Mouse (Mus musculus): Measurements from ENCODE around the gene Gadd45b. TPM values are rescaled to one million over a fixed set of nuclear protein-coding genes. Genes with fewer than 3 reads are reported as not detected.
A peak's percentile ranks its signal among the peaks of the same experiment; 100 is the strongest.

The Gadd45b gene
- polyA plus RNA-seq, 1 experiment from 2014 or later: 6.3 TPM

DNA sequence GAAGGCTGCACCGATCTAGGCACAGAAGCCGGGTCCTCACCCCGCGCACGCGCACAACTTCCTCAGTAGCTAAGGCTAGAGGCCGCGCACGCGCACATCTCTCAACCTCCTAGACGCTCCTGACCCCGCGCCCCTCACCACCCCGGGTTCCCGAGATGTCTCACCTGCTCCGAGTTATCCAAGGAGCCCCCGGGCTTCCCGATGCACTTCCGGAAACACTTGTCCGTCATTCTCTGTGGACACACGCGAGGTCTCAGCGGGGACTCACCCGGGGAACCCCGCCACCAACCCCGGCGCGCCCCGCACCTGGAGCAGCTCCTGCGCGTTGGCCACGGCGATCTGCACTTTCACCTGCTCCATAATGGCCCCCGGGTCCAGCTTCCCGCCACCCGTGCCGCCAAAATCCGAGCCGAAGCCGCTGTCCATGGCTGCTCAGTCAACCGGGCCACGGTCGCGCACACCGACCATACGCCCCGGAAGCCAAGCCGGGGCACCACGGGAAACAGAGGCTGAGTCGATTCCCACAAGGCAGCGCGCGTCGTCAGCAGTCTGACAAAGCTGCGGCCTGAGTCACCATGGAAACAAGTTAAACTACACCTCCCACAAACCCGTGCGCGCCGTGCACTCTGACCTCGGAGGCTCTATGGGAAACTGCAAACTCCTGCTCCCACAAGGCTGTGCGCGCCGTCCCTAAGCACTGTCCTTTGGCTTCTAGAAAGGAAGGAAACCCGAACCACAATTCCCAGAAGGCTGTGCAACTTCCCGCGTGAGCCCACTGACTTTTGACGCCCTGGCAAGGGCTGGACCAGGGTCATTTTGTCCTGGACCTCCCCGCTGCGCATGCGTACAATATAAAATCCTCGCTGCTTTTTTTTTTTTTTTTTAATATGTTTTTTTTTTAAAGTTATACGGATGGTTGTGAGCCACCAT, 29.3 kb upstream of the Gadd45b start, which contains the start of gene Timm13:
TSS of gene Timm13 (minus strand) at position 652 of the 930 bp plus-strand sequence.
- H3K4me1 ChIP-seq: peaks cover 30% of the 10 kb centered on the region
- no peaks in the 10 kb centered on the region for H3K9me3 ChIP-seq
- DNase-seq (ENCODE audit: extremely low spot score, low spot score): peak; percentile 99
- H3K27me3 ChIP-seq (ENCODE audit: poor library complexity, severe bottlenecking): peaks cover 12% of the 10 kb centered on the region
- H3K27ac ChIP-seq: peak within 1 kb of the TSS; percentile 91
- H3K4me3 ChIP-seq: peak within 1 kb of the TSS; percentile 78
- WGBS: under 1% methylated on average over 72 of the region's 72 CpGs
- peaks cover 70% of the 10 kb centered on the region for H3K36me3 ChIP-seq (replicated peaks)

DNA sequence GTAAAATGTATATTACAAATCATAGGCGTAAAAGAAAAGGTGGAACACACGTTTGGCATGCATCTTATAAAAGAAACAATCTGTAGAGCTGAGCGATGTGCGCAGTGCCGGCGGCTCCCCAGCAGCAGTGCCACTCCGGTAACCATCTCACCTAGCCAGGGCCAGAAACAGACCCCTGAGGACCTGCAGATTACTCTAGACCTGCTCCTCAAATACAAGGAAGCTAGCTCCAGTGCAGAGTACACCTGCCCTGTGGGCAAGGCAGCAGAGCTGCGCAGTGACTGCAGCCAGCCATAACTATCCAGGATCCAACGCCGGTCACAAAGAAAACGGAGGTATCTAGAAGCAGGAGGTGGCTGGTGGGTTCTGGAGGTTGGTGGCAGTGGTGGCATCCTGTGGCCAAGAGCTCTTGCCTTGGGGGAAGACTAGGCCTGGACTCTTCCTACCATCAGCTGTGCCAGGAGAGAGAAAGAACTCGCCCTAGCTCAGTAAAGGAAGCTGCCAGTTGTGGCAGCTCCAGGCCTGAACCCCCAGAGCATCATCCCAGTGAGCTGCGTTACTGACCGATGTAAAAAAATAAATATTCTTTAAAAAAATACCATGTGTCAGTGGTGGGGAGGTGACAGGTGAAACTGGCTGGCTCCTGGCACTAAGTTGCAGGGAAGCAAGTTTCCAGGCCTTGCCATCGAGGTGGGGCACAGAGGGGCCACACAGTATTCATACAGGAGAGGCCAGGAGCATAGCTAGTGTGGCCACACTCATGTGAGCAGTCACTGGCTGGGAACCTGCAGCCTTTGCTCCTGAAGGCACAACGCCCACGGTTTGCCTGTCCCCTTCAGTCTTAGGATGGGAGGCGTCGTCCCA, 28.2 kb upstream of the Gadd45b start:
- Histone ChIP-seq H3K36me3 (replicated peaks) (peaks cover 80% of the 10 kb centered on the region), H3K4me1 (peaks cover 30% of the 10 kb centered on the region), H3K27ac (peak overlapping the region; percentile 91; the same call in 1 of the 2 replicates), H3K27me3 (ENCODE audit: poor library complexity, severe bottlenecking) (peaks cover 12% of the 10 kb centered on the region), H3K4me3 (peak overlapping the region; percentile 78; the same call in 1 of the 2 replicates), H3K9me3 (no peaks in the 10 kb centered on the region)
- 89% methylated on average over 19 of the region's 19 CpGs for WGBS
- DNase-seq (ENCODE audit: extremely low spot score, low spot score): no peak

DNA sequence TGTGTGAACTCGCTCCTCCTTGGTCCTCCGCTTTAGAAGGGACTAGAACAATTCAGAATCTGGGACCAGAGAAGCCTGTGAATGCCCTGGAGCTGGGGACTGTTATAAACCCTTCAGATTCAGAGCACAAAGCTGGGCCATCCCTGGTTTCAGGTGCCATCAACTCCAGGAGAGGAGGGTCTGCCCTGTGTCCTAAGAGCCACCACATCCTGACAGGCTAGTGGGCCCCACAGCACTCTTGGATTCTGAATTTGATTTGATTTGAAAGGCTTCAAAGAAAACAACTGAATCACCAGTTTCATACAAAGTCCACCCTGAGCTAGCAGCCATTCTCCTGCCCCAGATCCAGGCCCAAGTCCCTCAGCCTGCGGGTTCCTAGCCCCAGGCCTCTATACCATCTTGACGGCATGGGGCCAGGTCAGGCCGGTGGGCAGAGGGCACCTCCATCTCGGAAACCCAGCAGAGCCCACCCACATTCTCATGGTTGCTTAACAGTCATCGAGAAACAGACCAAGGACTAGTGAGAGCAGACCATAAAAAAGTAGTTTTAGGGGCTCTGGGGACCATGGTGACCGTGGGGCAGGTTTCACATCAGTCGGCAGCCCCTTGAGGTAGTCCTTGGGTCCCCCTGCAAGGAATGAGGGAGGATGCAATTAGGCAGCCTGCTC, 27.5 kb upstream of the Gadd45b start:
- 97% methylated on average over 9 of the region's 9 CpGs for WGBS
- H3K4me3 ChIP-seq: no peak overlapping the region
- no peak for DNase-seq (ENCODE audit: extremely low spot score, low spot score)
- H3K36me3 ChIP-seq (replicated peaks): peaks cover 85% of the 10 kb centered on the region
- peaks cover 30% of the 10 kb centered on the region for H3K4me1 ChIP-seq
- H3K27me3 ChIP-seq (ENCODE audit: poor library complexity, severe bottlenecking): peaks cover 11% of the 10 kb centered on the region
- no peak overlapping the region for H3K27ac ChIP-seq
- no peaks in the 10 kb centered on the region for H3K9me3 ChIP-seq

DNA sequence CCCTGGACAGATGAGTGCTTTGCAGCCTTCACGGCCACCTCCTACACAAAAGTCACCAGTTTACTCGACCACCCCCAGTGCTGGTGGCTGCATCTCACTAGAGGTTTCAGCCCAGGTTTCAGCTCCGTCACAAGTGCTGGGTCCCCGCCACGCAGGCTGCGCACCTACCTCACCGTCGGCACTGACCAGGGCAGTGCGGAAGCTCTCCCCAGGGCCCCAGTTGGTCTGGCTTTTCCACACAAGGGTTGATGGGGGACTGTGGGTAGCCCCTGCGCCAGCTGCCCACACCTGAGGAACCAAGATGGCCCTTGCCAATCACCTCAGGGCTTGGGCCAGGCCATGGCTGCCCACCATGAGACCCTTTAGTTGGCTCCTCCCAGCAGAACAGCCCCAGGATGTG, 26.6 kb upstream of the Gadd45b start:
- Histone ChIP-seq H3K4me1 (peaks cover 22% of the 10 kb centered on the region), H3K9me3 (no peaks in the 10 kb centered on the region), H3K27me3 (ENCODE audit: poor library complexity, severe bottlenecking) (peaks cover 2% of the 10 kb centered on the region; the same call in 1 of the 2 replicates), H3K36me3 (replicated peaks) (peaks cover 85% of the 10 kb centered on the region), H3K4me3 (no peak overlapping the region), H3K27ac (no peak overlapping the region)
- 93% methylated on average over 10 of the region's 10 CpGs for WGBS
- no peak for DNase-seq (ENCODE audit: extremely low spot score, low spot score)

DNA sequence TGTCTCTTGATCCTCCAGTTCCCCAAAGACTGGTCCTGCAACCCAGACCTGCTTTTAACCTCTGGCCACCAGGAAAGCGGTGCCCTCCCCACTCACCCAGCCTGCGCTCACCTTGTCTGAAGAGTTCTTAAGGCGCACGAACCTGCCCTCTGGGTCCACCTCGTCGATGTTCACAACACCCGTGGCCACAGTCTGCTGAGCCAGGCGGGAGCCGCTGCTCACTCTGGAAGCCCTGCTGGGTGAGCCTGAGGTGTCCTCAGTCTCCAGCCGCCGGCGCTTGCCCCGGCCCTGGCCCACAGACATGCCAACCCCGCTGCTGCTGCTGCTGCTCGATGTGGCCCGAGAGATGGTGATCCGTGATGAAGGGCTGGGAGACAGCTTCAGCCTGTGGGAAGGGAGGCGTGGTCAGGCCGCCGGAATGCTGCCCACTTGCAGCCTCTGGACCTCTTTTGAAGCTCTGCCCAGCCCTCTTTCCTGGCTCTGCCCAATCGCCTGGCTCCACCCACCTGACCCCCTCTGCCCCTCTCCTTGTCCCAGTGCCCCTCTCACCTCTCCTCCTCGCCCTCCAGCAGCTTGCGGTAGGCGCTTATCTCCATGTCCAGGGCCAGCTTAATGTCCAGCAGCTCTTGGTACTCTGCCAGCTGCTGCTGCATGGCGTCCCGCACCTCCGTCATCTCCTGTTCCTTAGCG, 25.7 kb upstream of the Gadd45b start:
- no peak for DNase-seq (ENCODE audit: extremely low spot score, low spot score)
- Histone ChIP-seq H3K27ac (no peak overlapping the region), H3K4me1 (peaks cover 13% of the 10 kb centered on the region), H3K36me3 (replicated peaks) (peaks cover 85% of the 10 kb centered on the region), H3K4me3 (no peak overlapping the region), H3K9me3 (no peaks in the 10 kb centered on the region), H3K27me3 (ENCODE audit: poor library complexity, severe bottlenecking) (no peaks in the 10 kb centered on the region)
- 91% methylated on average over 28 of the region's 28 CpGs for WGBS

DNA sequence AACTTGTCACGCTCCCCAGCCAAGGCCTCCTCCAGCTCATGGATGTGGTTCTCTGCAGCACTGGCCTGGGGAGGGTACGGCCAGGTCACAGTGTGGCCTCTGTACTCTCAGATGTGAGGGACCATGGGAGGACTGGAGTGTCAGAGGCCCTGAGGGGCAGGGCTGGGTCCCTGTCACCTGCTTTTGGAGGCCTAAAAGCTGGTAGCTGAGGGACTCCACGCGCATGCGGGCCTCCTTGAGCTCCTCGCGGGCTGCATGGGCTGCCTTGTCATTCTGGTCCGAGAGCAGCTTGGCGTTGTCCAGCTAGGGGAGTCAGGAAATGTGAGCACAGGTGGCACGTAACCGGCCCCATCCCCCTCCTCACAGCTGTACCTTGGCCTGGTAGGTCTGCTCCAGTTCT, 25.2 kb upstream of the Gadd45b start:
- no peak for DNase-seq (ENCODE audit: extremely low spot score, low spot score)
- Histone ChIP-seq H3K4me1 (peaks cover 8% of the 10 kb centered on the region), H3K36me3 (replicated peaks) (peaks cover 85% of the 10 kb centered on the region), H3K4me3 (no peak overlapping the region), H3K27me3 (ENCODE audit: poor library complexity, severe bottlenecking) (no peaks in the 10 kb centered on the region), H3K9me3 (no peaks in the 10 kb centered on the region), H3K27ac (no peak overlapping the region)
- 95% methylated on average over 11 of the region's 11 CpGs for WGBS

DNA sequence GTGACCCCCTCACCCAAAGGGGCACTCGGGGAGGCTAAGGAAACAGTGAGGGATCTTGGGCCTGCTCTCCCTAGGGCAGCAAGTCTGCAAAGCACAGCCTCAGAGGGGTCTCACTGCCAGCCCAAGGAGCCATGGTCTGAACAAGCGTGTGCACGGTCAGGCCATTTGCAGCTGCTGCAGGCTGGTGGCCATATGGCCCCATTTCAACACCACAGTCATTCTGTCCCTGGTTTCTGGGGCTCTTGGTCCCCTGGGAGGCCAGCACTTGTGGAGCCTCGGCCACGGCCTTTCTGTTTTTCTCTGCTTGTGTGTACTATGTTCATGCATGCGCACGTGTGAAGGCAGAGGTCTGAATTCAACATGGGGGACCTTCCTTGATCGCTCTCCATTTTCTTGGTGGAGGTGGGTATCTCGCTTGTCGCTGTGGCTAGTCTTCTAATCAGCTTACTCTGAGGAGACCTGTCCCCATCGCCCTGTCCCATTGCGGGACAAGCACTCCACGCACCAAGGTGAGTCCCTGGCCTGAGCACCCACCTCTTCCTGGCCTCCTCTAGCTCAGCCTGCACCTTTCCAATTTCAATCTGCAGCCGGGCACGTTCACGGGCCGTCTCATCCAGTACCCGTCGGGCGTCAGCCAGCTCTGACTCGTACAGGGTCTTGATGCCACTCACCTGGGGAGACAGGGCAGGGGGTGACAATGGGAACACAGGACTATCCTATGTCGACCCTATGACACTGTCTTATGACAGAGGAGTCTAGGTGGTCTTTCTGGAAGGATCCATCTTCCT, 20.3 kb upstream of the Gadd45b start:
- H3K9me3 ChIP-seq: no peaks in the 10 kb centered on the region
- H3K4me3 ChIP-seq: no peak overlapping the region
- H3K4me1 ChIP-seq: no peaks in the 10 kb centered on the region
- H3K36me3 ChIP-seq (replicated peaks): peaks cover 98% of the 10 kb centered on the region
- H3K27me3 ChIP-seq (ENCODE audit: poor library complexity, severe bottlenecking): no peaks in the 10 kb centered on the region
- H3K27ac ChIP-seq: no peak overlapping the region
- DNase-seq (ENCODE audit: extremely low spot score, low spot score): no peak
- WGBS: 94% methylated on average over 22 of the region's 22 CpGs

DNA sequence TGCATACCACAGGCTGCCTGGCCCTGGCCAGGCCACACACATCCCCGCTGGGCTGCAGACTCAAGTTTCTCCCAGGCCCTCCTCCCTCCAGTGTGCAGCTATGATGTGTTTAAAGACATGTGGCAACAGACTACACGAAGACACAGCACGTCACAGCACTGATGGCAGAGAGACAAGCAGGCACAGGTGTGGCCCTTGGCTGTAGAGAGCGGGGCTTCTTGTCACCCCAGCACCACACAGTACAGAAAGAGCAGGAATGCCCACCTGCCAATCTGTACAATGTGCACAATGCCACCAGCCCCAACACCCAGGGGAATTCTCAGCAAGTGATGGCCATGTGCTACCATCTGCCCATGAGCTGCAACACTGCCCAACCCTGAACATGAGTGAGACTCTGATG, 18.5 kb upstream of the Gadd45b start:
- Histone ChIP-seq H3K4me3 (no peak overlapping the region), H3K27me3 (ENCODE audit: poor library complexity, severe bottlenecking) (no peaks in the 10 kb centered on the region), H3K27ac (no peak overlapping the region), H3K4me1 (peaks cover 7% of the 10 kb centered on the region), H3K36me3 (replicated peaks) (peaks cover 98% of the 10 kb centered on the region), H3K9me3 (no peaks in the 10 kb centered on the region)
- DNase-seq (ENCODE audit: extremely low spot score, low spot score): no peak
- 96% methylated on average over 4 of the region's 4 CpGs for whole genome bisulfite sequencing

DNA sequence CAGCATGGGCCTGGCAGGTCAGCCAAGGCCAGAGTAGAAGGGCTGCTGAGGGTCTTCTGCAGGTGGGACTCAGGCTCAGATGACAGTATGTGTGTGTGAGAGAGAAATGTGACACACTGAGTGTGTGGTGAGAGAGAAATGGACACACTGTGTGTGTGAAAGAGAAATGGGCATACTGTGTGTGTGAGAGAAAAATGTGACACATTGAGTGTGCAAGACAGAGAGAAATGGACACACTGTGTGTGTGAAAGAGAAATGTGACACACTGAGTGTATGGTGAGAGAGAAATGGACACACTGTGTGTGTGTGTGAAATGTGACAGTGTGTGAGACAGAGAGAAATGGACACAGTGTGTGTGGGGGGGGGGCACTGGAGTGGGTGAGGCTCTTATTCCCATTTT, 18.0 kb upstream of the Gadd45b start:
- H3K36me3 ChIP-seq (replicated peaks): peaks cover 97% of the 10 kb centered on the region
- no peak overlapping the region for H3K4me3 ChIP-seq
- H3K4me1 ChIP-seq: peaks cover 12% of the 10 kb centered on the region
- no peaks in the 10 kb centered on the region for H3K9me3 ChIP-seq
- H3K27ac ChIP-seq: no peak overlapping the region
- DNase-seq (ENCODE audit: extremely low spot score, low spot score): no peak
- H3K27me3 ChIP-seq (ENCODE audit: poor library complexity, severe bottlenecking): no peaks in the 10 kb centered on the region

DNA sequence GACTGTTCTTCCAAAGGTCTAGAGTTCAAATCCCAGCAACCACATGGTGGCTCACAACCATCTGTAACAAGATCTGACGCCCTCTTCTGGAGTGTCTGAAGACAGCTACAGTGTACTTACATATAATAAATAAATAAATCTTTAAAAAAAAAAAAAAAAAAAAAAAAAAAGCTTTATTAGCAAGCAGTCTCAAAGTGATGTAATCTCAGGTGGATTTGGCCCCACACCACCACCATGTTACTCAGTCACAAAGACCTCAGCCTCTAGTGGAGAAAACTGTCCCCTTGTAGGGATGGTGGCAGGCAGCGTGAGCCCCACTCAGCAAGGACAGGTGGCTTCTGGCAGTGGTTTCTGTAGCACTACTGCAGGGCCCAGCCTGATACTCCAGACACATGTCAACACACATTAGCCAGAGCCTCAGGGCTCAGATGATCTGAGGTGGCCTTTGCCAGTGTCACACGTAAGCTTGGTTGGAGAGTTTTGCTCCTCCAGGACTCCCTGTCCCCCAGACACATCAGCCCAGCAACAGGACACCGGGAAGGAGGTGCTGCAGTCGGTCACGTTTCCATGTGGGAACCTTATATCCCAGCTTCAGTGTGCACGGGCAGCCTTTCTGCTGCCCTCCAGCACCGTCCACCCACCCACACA, 16.4 kb upstream of the Gadd45b start:
- 93% methylated on average over 7 of the region's 8 CpGs for WGBS

DNA sequence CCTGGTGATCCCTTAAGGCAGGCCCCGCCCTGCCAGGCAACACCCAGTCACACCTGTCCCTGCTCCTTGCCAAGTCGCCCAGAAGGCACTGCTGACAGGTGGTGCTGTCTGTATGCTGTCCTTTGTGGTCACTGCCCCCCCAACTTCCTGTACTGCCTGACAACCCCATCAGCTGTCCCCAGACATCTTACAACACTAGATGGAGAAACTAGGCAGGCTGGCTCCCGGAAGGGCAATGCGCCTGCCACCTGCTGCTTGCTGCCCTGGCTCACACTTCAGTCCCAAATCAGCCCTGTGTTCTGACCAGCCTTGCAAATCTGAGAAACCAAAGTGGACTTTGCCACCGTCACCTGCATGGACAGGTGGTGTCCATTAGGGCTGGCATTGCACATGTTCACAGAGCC, 15.6 kb upstream of the Gadd45b start:
- Histone ChIP-seq H3K4me3 (no peak overlapping the region), H3K27ac (no peak overlapping the region), H3K9me3 (no peaks in the 10 kb centered on the region), H3K36me3 (replicated peaks) (peaks cover 74% of the 10 kb centered on the region), H3K4me1 (peaks cover 28% of the 10 kb centered on the region), H3K27me3 (ENCODE audit: poor library complexity, severe bottlenecking) (peaks cover 3% of the 10 kb centered on the region)
- WGBS: 93% methylated on average over 5 of the region's 5 CpGs
- DNase-seq (ENCODE audit: extremely low spot score, low spot score): no peak

More for the DNA sequence above, 16.4 kb upstream of the Gadd45b start:
- no peaks in the 10 kb centered on the region for H3K27me3 ChIP-seq (ENCODE audit: poor library complexity, severe bottlenecking)
- H3K4me3 ChIP-seq: no peak overlapping the region
- H3K36me3 ChIP-seq (replicated peaks): peaks cover 81% of the 10 kb centered on the region
- peaks cover 26% of the 10 kb centered on the region for H3K4me1 ChIP-seq
- H3K9me3 ChIP-seq: no peaks in the 10 kb centered on the region
- no peak for DNase-seq (ENCODE audit: extremely low spot score, low spot score)
- no peak overlapping the region for H3K27ac ChIP-seq

Measured in forebrain, embryonic 10.5 days (tissue).